Mouse (Mus musculus): ENCODE results near the gene Dhx29.

Dhx29 gene

GRCm38 (mm10) chr13:112927287-112928001, at the start of gene Dhx29, which contains the start of gene Mtrex:
TSS of gene Dhx29 (plus strand) at chr13:112927454.
TSS of gene Mtrex (minus strand) at chr13:112927398.
- peak; percentile 97 for DNase-seq (ENCODE audit: low read depth, low spot score)

GRCm38 (mm10) chr13:112887234-112887633, 40.0 kb upstream of the Dhx29 start:
- DNase-seq (ENCODE audit: low read depth, low spot score), result no peak

- no peak for DNase-seq (ENCODE audit: low read depth, low spot score)
Measured at GRCm38 (mm10) chr13:112902176-112902575, 25.1 kb upstream of the Dhx29 start.

GRCm38 (mm10) chr13:112909663-112910062, 17.6 kb upstream of the Dhx29 start:
- peak; percentile 50 for DNase-seq (ENCODE audit: low read depth, low spot score)

- DNase-seq (ENCODE audit: low read depth, low spot score), result no peak
Measured at GRCm38 (mm10) chr13:112910434-112910833, 16.8 kb upstream of the Dhx29 start.

- DNase-seq (ENCODE audit: low read depth, low spot score), result no peak
Measured at GRCm38 (mm10) chr13:112919141-112919865, 8.0 kb upstream of the Dhx29 start.

- no peak for DNase-seq (ENCODE audit: low read depth, low spot score)
Measured at GRCm38 (mm10) chr13:112920906-112921305, 6.3 kb upstream of the Dhx29 start.

- DNase-seq (ENCODE audit: low read depth, low spot score), result no peak
Measured at GRCm38 (mm10) chr13:112925266-112925665, 2.0 kb upstream of the Dhx29 start.

GRCm38 (mm10) chr13:112925976-112926375, 1.3 kb upstream of the Dhx29 start:
- peak; percentile 49 for DNase-seq (ENCODE audit: low read depth, low spot score)

- peak; percentile 70 for DNase-seq (ENCODE audit: low read depth, low spot score)
Measured at GRCm38 (mm10) chr13:112926796-112927195, 458 bp upstream of the Dhx29 start.

- no peak for DNase-seq (ENCODE audit: low read depth, low spot score)
Measured at GRCm38 (mm10) chr13:112928038-112928668, 899 bp downstream of the Dhx29 start.

- DNase-seq (ENCODE audit: low read depth, low spot score), result no peak
Measured at GRCm38 (mm10) chr13:112938130-112938529, 10.9 kb downstream of the Dhx29 start.

GRCm38 (mm10) chr13:112941879-112942330, 14.7 kb downstream of the Dhx29 start:
- no peak for DNase-seq (ENCODE audit: low read depth, low spot score)

- DNase-seq (ENCODE audit: low read depth, low spot score), result no peak
Measured at GRCm38 (mm10) chr13:112945312-112945711, 18.1 kb downstream of the Dhx29 start.

GRCm38 (mm10) chr13:112945900-112946299, 18.6 kb downstream of the Dhx29 start:
- no peak for DNase-seq (ENCODE audit: low read depth, low spot score)

- DNase-seq (ENCODE audit: low read depth, low spot score), result no peak
Measured at GRCm38 (mm10) chr13:112954067-112954466, 26.8 kb downstream of the Dhx29 start.

- no peak for DNase-seq (ENCODE audit: low read depth, low spot score)
Measured at GRCm38 (mm10) chr13:112963081-112963480, 35.8 kb downstream of the Dhx29 start.

GRCm38 (mm10) chr13:112964421-112964820, 37.2 kb downstream of the Dhx29 start:
- DNase-seq (ENCODE audit: low read depth, low spot score), result no peak

- DNase-seq (ENCODE audit: low read depth, low spot score), result no peak
Measured at GRCm38 (mm10) chr13:112967267-112967666, 40.0 kb downstream of the Dhx29 start.

GRCm38 (mm10) chr13:112976720-112977119, 49.5 kb downstream of the Dhx29 start:
- DNase-seq (ENCODE audit: low read depth, low spot score), result no peak

- DNase-seq (ENCODE audit: low read depth, low spot score), result no peak
Measured at GRCm38 (mm10) chr13:112985605-112986450, 58.6 kb downstream of the Dhx29 start.
